Mouse (Mus musculus): ENCODE data around the gene Lrrc52. TPM values are rescaled to one million over a fixed set of nuclear protein-coding genes. Genes with fewer than 3 reads are reported as not detected.

Lrrc52 gene
- polyA plus RNA-seq, 1 experiment, result not detected

DNA sequence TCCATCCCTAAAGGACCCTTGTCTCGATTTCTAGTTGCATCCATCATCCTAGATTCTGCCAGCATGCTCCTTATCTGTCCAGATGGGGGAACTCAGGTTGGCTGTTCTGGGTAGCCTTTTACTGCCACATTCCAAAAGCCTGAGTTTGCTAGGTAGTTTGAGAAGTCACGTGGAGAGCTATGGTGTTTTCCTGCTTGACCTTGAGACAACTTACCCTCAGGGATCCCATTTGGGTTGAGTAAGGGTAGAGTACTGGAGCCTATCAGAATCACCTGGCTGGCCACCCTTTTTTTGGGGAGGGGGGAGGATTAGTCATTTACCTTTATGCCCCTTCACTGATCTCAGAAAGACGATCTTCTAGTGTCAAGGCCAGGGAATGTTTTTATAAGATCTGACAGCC lies 9.3 kb downstream of the Lrrc52 start:
- no peak overlapping the region for H3K4me3 ChIP-seq
- H3K4me2 ChIP-seq (ENCODE audit: low read depth), result no peak overlapping the region
- H3ac ChIP-seq (ENCODE audit: control insufficient read depth, insufficient read length), result no peak overlapping the region
- H3K79me2 ChIP-seq (ENCODE audit: control insufficient read depth, insufficient read depth), result no peaks in the 10 kb centered on the region
- no peak for TF ChIP-seq POLR2AphosphoS2 (IDR thresholded peaks at IDR 0.05; ENCODE audit: insufficient read length, low read depth)
- TF ChIP-seq TCF3 (IDR thresholded peaks at IDR 0.05; ENCODE audit: insufficient read length, low read depth), result no peak
- H3K27me3 ChIP-seq (ENCODE audit: control insufficient read depth, insufficient read depth, insufficient read length), result peaks cover 18% of the 10 kb centered on the region
- H3K36me3 ChIP-seq (ENCODE audit: control insufficient read depth, insufficient read depth), result no peaks in the 10 kb centered on the region

DNA sequence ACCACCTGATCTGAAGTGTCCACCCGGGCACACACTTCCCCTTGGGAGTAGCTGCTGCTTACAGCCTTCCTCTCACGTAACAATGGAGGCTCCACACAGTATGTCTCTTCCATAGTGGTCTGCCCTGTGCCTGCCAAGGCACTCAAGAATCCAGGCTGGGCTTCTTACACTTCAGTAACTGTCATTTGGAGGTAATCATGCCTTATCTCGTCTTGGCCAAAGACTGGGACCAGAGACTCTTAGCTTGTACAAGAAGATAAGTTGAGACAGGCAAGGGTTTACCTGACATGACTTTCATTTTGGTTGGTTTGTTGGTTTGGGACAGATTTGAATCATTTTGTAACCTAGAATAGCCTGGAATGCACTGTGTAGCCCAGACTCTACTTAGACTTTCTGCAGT lies 13.5 kb downstream of the Lrrc52 start:
- no peak for TF ChIP-seq POLR2A (IDR thresholded peaks at IDR 0.05; ENCODE audit: insufficient read length, low read depth)
- TF ChIP-seq E2F4 (IDR thresholded peaks at IDR 0.05; ENCODE audit: insufficient read depth), result no peak
- no peak for TF ChIP-seq TCF12 (IDR thresholded peaks at IDR 0.05; ENCODE audit: insufficient read depth, poor library complexity, severe bottlenecking)
- TF ChIP-seq MYOG (IDR thresholded peaks at IDR 0.05; ENCODE audit: control insufficient read depth in 1 of 3, insufficient read depth in 1 of 3, insufficient read length in 2 of 3, low read depth in 2 of 3), result no peak
- no peak for TF ChIP-seq TCF3 (IDR thresholded peaks at IDR 0.05; ENCODE audit: insufficient read length, low read depth)
- TF ChIP-seq SRF (IDR thresholded peaks at IDR 0.05; ENCODE audit: control insufficient read depth, insufficient read length, low read depth), result no peak
- TF ChIP-seq MYOD1 (IDR thresholded peaks at IDR 0.05; ENCODE audit: control insufficient read depth in 1 of 3, insufficient read length in 2 of 3, low read depth in 2 of 3), result no peak
- no peak for TF ChIP-seq CEBPB (IDR thresholded peaks at IDR 0.05; ENCODE audit: insufficient read depth, poor library complexity, severe bottlenecking)
- TF ChIP-seq MAX (IDR thresholded peaks at IDR 0.05; ENCODE audit: low read depth), result no peak
- no peak for TF ChIP-seq USF1 (IDR thresholded peaks at IDR 0.05; ENCODE audit: low read depth)
- TF ChIP-seq POLR2AphosphoS2 (IDR thresholded peaks at IDR 0.05; ENCODE audit: insufficient read length, low read depth), result no peak
- no peak for TF ChIP-seq REST (IDR thresholded peaks at IDR 0.05; ENCODE audit: insufficient read depth, insufficient read length)
- Histone ChIP-seq H3K4me3 (no peak overlapping the region), H3K79me2 (ENCODE audit: control insufficient read depth, insufficient read depth) (no peaks in the 10 kb centered on the region), H3K27me3 (ENCODE audit: control insufficient read depth, insufficient read depth, insufficient read length) (peaks cover 50% of the 10 kb centered on the region), H3ac (ENCODE audit: control insufficient read depth, insufficient read length) (no peak overlapping the region), H3K36me3 (ENCODE audit: control insufficient read depth, insufficient read depth) (no peaks in the 10 kb centered on the region), H3K4me2 (ENCODE audit: low read depth) (no peak overlapping the region)

DNA sequence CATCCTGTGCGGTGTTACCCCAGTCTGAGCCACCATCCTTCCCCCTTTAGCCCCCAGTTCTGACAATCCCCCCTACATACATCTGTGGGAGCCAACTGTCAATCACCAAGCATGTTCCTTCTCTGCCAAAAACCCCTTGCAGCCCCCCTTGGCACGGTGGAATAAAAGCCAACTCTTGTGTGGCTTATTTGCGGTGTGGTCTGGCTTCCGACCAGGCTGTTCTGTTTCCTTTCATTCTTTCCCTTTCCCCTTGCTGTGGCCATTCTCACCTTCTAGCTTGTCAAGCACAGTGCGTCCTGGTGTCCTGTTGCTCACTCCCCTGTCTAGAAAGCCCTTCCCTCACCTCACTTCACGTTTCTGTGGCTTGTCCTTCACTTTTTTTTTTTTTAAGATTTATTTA lies 14.1 kb downstream of the Lrrc52 start:
- H3K4me2 ChIP-seq (ENCODE audit: low read depth), result no peak overlapping the region
- TF ChIP-seq USF1 (IDR thresholded peaks at IDR 0.05; ENCODE audit: low read depth) (no peak), TCF12 (IDR thresholded peaks at IDR 0.05; ENCODE audit: insufficient read depth, poor library complexity, severe bottlenecking) (no peak), MYOG (IDR thresholded peaks at IDR 0.05; ENCODE audit: control insufficient read depth in 1 of 3, insufficient read depth in 1 of 3, insufficient read length in 2 of 3, low read depth in 2 of 3) (no peak), POLR2AphosphoS2 (IDR thresholded peaks at IDR 0.05; ENCODE audit: insufficient read length, low read depth) (no peak), E2F4 (IDR thresholded peaks at IDR 0.05; ENCODE audit: insufficient read depth) (no peak), REST (IDR thresholded peaks at IDR 0.05; ENCODE audit: insufficient read depth, insufficient read length) (no peak), TCF3 (IDR thresholded peaks at IDR 0.05; ENCODE audit: insufficient read length, low read depth) (no peak), SRF (IDR thresholded peaks at IDR 0.05; ENCODE audit: control insufficient read depth, insufficient read length, low read depth) (no peak), MAX (IDR thresholded peaks at IDR 0.05; ENCODE audit: low read depth) (no peak), CEBPB (IDR thresholded peaks at IDR 0.05; ENCODE audit: insufficient read depth, poor library complexity, severe bottlenecking) (no peak), POLR2A (IDR thresholded peaks at IDR 0.05; ENCODE audit: insufficient read length, low read depth) (no peak), MYOD1 (IDR thresholded peaks at IDR 0.05; ENCODE audit: control insufficient read depth in 1 of 3, insufficient read length in 2 of 3, low read depth in 2 of 3) (no peak)
- H3ac ChIP-seq (ENCODE audit: control insufficient read depth, insufficient read length), result no peak overlapping the region
- H3K4me3 ChIP-seq, result no peak overlapping the region
- H3K36me3 ChIP-seq (ENCODE audit: control insufficient read depth, insufficient read depth), result no peaks in the 10 kb centered on the region
- H3K27me3 ChIP-seq (ENCODE audit: control insufficient read depth, insufficient read depth, insufficient read length), result peaks cover 52% of the 10 kb centered on the region
- H3K79me2 ChIP-seq (ENCODE audit: control insufficient read depth, insufficient read depth), result no peaks in the 10 kb centered on the region

DNA sequence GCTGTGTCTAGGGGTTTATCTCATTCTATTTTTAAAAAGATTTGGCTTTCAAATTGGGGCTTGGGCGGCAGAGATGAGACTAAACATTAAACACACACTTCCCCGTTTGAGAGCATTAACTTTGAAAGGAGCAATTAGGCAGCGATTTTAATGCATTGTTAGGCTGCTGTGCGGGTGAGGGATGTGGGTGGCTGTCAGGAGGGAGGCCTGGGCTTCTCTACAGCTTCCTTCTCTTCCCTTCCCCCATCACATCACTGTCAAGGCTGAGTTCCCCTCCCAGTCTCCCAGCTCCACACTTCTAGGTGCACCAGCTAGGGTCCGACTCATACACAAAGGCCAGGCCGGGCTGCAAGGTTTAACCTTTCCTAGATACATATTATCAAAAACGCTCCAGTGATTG lies 18.0 kb downstream of the Lrrc52 start:
- TF ChIP-seq REST (IDR thresholded peaks at IDR 0.05; ENCODE audit: insufficient read depth, insufficient read length), result no peak
- no peak for TF ChIP-seq E2F4 (IDR thresholded peaks at IDR 0.05; ENCODE audit: insufficient read depth)
- Histone ChIP-seq H3K36me3 (ENCODE audit: control insufficient read depth, insufficient read depth) (no peaks in the 10 kb centered on the region), H3K4me3 (no peak overlapping the region), H3K79me2 (ENCODE audit: control insufficient read depth, insufficient read depth) (no peaks in the 10 kb centered on the region), H3K27me3 (ENCODE audit: control insufficient read depth, insufficient read depth, insufficient read length) (peaks cover 50% of the 10 kb centered on the region), H3K4me2 (ENCODE audit: low read depth) (no peak overlapping the region), H3ac (ENCODE audit: control insufficient read depth, insufficient read length) (no peak overlapping the region)

DNA sequence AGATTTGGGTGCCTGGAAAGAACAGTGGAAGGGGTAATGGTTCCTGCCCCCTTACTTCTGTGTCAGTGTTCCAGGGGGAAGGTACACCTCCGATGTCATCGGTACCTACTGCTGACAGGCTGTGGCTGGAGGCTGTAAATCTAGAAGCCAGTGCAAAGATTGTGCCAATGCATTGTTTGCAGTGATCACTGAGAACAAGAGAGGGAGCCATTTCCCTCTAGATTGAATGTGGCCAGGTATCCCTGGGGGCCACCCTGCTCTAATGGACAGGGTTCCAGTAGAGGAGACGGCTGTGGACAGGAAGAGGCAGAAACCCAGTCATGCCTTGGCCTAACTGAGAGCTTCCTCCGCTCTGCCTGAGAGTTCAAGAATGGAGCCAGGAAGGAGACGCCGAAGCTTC lies 18.5 kb downstream of the Lrrc52 start:
- no peak for TF ChIP-seq TCF3 (IDR thresholded peaks at IDR 0.05; ENCODE audit: insufficient read length, low read depth)
- no peak overlapping the region for H3ac ChIP-seq (ENCODE audit: control insufficient read depth, insufficient read length)
- peaks cover 47% of the 10 kb centered on the region for H3K27me3 ChIP-seq (ENCODE audit: control insufficient read depth, insufficient read depth, insufficient read length)
- H3K79me2 ChIP-seq (ENCODE audit: control insufficient read depth, insufficient read depth), result no peaks in the 10 kb centered on the region
- H3K4me3 ChIP-seq, result no peak overlapping the region
- H3K36me3 ChIP-seq (ENCODE audit: control insufficient read depth, insufficient read depth), result no peaks in the 10 kb centered on the region
- H3K4me2 ChIP-seq (ENCODE audit: low read depth), result no peak overlapping the region

DNA sequence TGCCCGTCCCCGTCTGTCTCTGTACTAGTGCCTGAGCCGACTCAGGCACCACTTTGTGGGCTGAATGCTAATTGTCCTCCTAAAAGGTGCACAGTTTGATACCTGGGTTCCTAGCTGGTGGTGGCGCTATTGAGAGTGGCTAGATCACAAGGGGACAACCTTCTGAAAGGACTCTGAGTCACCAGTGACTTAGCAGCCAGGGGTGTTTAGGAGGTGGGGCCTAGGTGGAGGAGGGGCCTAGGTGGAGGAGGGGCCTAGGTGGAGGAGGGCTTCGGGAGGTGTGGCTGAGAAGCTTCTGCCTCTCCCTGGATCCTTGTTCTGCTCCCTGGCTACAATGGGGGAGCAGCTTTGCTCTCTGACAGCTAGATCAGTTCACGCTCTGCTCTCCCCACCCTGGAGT lies 20.1 kb downstream of the Lrrc52 start:
- Histone ChIP-seq H3K79me2 (ENCODE audit: control insufficient read depth, insufficient read depth) (no peaks in the 10 kb centered on the region), H3K27me3 (ENCODE audit: control insufficient read depth, insufficient read depth, insufficient read length) (peaks cover 32% of the 10 kb centered on the region), H3ac (ENCODE audit: control insufficient read depth, insufficient read length) (no peak overlapping the region), H3K36me3 (ENCODE audit: control insufficient read depth, insufficient read depth) (no peaks in the 10 kb centered on the region), H3K4me3 (no peak overlapping the region), H3K4me2 (ENCODE audit: low read depth) (no peak overlapping the region)
- TF ChIP-seq TCF3 (IDR thresholded peaks at IDR 0.05; ENCODE audit: insufficient read length, low read depth), result no peak
- TF ChIP-seq TCF12 (IDR thresholded peaks at IDR 0.05; ENCODE audit: insufficient read depth, poor library complexity, severe bottlenecking), result no peak
- TF ChIP-seq REST (IDR thresholded peaks at IDR 0.05; ENCODE audit: insufficient read depth, insufficient read length), result no peak
- no peak for TF ChIP-seq MAX (IDR thresholded peaks at IDR 0.05; ENCODE audit: low read depth)
- TF ChIP-seq E2F4 (IDR thresholded peaks at IDR 0.05; ENCODE audit: insufficient read depth), result no peak
- TF ChIP-seq MYOG (IDR thresholded peaks at IDR 0.05; ENCODE audit: control insufficient read depth in 1 of 3, insufficient read depth in 1 of 3, insufficient read length in 2 of 3, low read depth in 2 of 3), result no peak
- no peak for TF ChIP-seq POLR2AphosphoS2 (IDR thresholded peaks at IDR 0.05; ENCODE audit: insufficient read length, low read depth)
- no peak for TF ChIP-seq SRF (IDR thresholded peaks at IDR 0.05; ENCODE audit: control insufficient read depth, insufficient read length, low read depth)
- no peak for TF ChIP-seq CEBPB (IDR thresholded peaks at IDR 0.05; ENCODE audit: insufficient read depth, poor library complexity, severe bottlenecking)
- TF ChIP-seq MYOD1 (IDR thresholded peaks at IDR 0.05; ENCODE audit: control insufficient read depth in 1 of 3, insufficient read length in 2 of 3, low read depth in 2 of 3), result no peak
- TF ChIP-seq POLR2A (IDR thresholded peaks at IDR 0.05; ENCODE audit: insufficient read length, low read depth), result no peak
- TF ChIP-seq USF1 (IDR thresholded peaks at IDR 0.05; ENCODE audit: low read depth), result no peak
